Mouse (Mus musculus) forebrain, embryonic 10.5 days (tissue): Measurements from ENCODE around the gene Nfib. TPM values are rescaled to one million over a fixed set of nuclear protein-coding genes. Genes with fewer than 3 reads are reported as not detected.

Experiments
- DNase-seq: peaks from one replicate; pipeline ENCODE4 v3.0.0-alpha.2; 2017; ENCODE audit warnings: low spot score; ENCODE audit errors: extremely low spot score
- H3K27ac ChIP-seq: fragments of 300-500 bp; sonication (generic); 2 replicates; pipeline ENCODE4 v1.5.1; 2016; ENCODE audit warnings: mild to moderate bottlenecking
- H3K27me3 ChIP-seq: fragments of 300-500 bp; sonication (generic); 2 replicates; pipeline ENCODE4 v1.6.1; 2016; ENCODE audit warnings: mild to moderate bottlenecking; ENCODE audit not compliant: poor library complexity, severe bottlenecking
- H3K36me3 ChIP-seq: fragments of 300-500 bp; sonication (generic); replicated peaks from 2 replicates; pipeline ENCODE4 v1.6.1; 2016; ENCODE audit warnings: mild to moderate bottlenecking, moderate library complexity
- H3K4me1 ChIP-seq: fragments of 300-500 bp; sonication (generic); 2 replicates; pipeline ENCODE4 v1.6.1; 2016
- H3K4me3 ChIP-seq: fragments of 300-500 bp; sonication (generic); 2 replicates; pipeline ENCODE4 v1.5.1; 2016; ENCODE audit warnings: mild to moderate bottlenecking, moderate library complexity
- H3K9me3 ChIP-seq: fragments of 300-500 bp; sonication (generic); 2 replicates; pipeline ENCODE4 v1.6.1; 2016; ENCODE audit warnings: mild to moderate bottlenecking, moderate library complexity
- WGBS: fragments of 180-500 bp; shearing (Covaris S2); methylation state at CpG from one replicate; pipeline ENCODE4 v1.1.7; 2016; 5-methylcytosine and 5-hydroxymethylcytosine counted together
- polyA plus RNA-seq: library from polyadenylated mRNA; unstranded; fragments of >200 nt; fragmentation: Nextera tagmentation; extraction: Ambion mirVana; gene quantifications from 2 replicates; pipeline ENCODE4 v1.2.1, GENCODE M21; 2016

The Nfib gene
- polyA plus RNA-seq, 1 experiment from 2014 or later, result 21.8 TPM

- no peak for DNase-seq
- Histone ChIP-seq H3K9me3 (no peaks in the 10 kb centered on the region), H3K27ac (0 out of 2 replicates have a peak overlapping the region, but pooled peaks have one; percentile 56), H3K27me3 (no peaks in the 10 kb centered on the region), H3K36me3 (no peaks in the 10 kb centered on the region), H3K4me3 (no peak overlapping the region), H3K4me1 (peaks cover 45% of the 10 kb centered on the region)
- 56% methylated on average over 8 of the region's 8 CpGs for WGBS
These were observed 241.4 kb downstream of the Nfib start for GRCm38 (mm10) chr4:82464051-82464632.

- H3K4me1 ChIP-seq, result peaks cover 43% of the 10 kb centered on the region
- no peak overlapping the region for H3K4me3 ChIP-seq
- H3K9me3 ChIP-seq, result no peaks in the 10 kb centered on the region
- DNase-seq, result no peak
- H3K27me3 ChIP-seq, result no peaks in the 10 kb centered on the region
- WGBS, result 75% methylated on average over 7 of the region's 7 CpGs
- no peak overlapping the region for H3K27ac ChIP-seq
- H3K36me3 ChIP-seq, result no peaks in the 10 kb centered on the region
These were observed 242.3 kb downstream of the Nfib start for GRCm38 (mm10) chr4:82463189-82463715.

DNA sequence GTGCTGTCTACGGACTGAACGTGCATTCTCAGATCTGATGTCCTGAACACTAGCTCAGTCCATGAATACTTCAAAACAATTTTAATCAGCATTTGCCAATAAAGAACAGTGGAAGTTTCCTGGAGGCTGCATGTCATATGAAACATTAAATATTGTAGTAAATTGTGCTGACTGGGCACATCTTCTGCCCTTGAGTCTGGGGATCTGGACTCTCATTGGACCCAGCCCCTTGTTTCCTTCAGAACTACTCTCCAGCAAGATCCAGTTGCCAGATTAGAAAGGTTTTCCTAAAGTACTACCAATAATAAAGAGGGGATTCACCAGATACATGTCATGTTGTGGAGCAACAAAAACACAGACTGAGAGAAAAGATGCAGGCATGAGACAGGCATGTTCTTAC, 243.9 kb downstream of the Nfib start:
- Histone ChIP-seq H3K27ac (no peak overlapping the region), H3K4me3 (no peak overlapping the region), H3K36me3 (no peaks in the 10 kb centered on the region), H3K27me3 (no peaks in the 10 kb centered on the region), H3K4me1 (peaks cover 38% of the 10 kb centered on the region), H3K9me3 (no peaks in the 10 kb centered on the region)
- 96% methylated on average over 2 of the region's 2 CpGs for WGBS
- no peak for DNase-seq

- no peaks in the 10 kb centered on the region for H3K9me3 ChIP-seq
- WGBS, result 96% methylated on average over 10 of the region's 10 CpGs
- no peak overlapping the region for H3K4me3 ChIP-seq
- peaks cover 16% of the 10 kb centered on the region for H3K4me1 ChIP-seq
- DNase-seq, result no peak
- H3K27ac ChIP-seq, result no peak overlapping the region
- H3K27me3 ChIP-seq, result no peaks in the 10 kb centered on the region
- H3K36me3 ChIP-seq, result no peaks in the 10 kb centered on the region
These were observed 246.7 kb downstream of the Nfib start for GRCm38 (mm10) chr4:82458895-82459294.

DNA sequence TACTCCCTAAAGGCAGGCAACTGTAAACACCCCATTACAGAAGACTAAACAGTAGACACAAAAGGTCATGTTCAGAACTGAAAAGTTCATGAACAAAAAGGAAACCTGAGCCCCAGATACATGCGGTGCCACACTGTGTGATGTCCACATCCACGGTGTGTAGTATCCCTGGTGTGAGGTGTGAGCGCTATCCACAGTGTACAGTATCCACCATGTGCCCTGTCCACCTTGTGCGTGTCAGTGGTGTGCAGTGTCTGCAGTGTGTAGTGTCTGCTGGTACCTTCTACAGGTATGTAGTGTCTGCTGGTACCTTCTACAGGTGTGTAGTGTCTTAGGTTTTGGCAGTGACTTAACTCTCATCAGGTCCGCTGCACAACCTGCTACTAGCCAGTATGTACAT, 248.6 kb downstream of the Nfib start:
- no peak for DNase-seq
- H3K27ac ChIP-seq, result no peak overlapping the region
- 95% methylated on average over 5 of the region's 5 CpGs for WGBS

GRCm38 (mm10) chr4:82456323-82456713, 249.2 kb downstream of the Nfib start:
- H3K4me3 ChIP-seq, result no peak overlapping the region
- no peak overlapping the region for H3K27ac ChIP-seq
- 84% methylated on average over 3 of the region's 3 CpGs for WGBS
- no peaks in the 10 kb centered on the region for H3K36me3 ChIP-seq
- no peaks in the 10 kb centered on the region for H3K27me3 ChIP-seq
- H3K9me3 ChIP-seq, result no peaks in the 10 kb centered on the region
- peaks cover 20% of the 10 kb centered on the region; the same call in 1 of the 2 replicates for H3K4me1 ChIP-seq
- no peak for DNase-seq

More for the DNA sequence above, 248.6 kb downstream of the Nfib start:
- H3K36me3 ChIP-seq, result no peaks in the 10 kb centered on the region
- H3K9me3 ChIP-seq, result no peaks in the 10 kb centered on the region
- no peaks in the 10 kb centered on the region for H3K27me3 ChIP-seq
- H3K4me3 ChIP-seq, result no peak overlapping the region
- peaks cover 20% of the 10 kb centered on the region; the same call in 1 of the 2 replicates for H3K4me1 ChIP-seq

GRCm38 (mm10) chr4:82455617-82456322, 249.8 kb downstream of the Nfib start:
- Histone ChIP-seq H3K27ac (no peak overlapping the region), H3K9me3 (no peaks in the 10 kb centered on the region), H3K27me3 (no peaks in the 10 kb centered on the region), H3K4me3 (no peak overlapping the region), H3K36me3 (no peaks in the 10 kb centered on the region), H3K4me1 (peaks cover 20% of the 10 kb centered on the region; the same call in 1 of the 2 replicates)
- DNase-seq, result no peak
- 92% methylated on average over 8 of the region's 8 CpGs for WGBS

- WGBS, result 97% methylated on average over 4 of the region's 4 CpGs
These were observed 250.6 kb downstream of the Nfib start for GRCm38 (mm10) chr4:82454989-82455388.

GRCm38 (mm10) chr4:82453341-82453740, 252.2 kb downstream of the Nfib start:
- Histone ChIP-seq H3K27ac (no peak overlapping the region), H3K9me3 (no peaks in the 10 kb centered on the region), H3K4me1 (peaks cover 21% of the 10 kb centered on the region; the same call in 1 of the 2 replicates), H3K27me3 (no peaks in the 10 kb centered on the region), H3K36me3 (no peaks in the 10 kb centered on the region), H3K4me3 (no peak overlapping the region)
- DNase-seq, result no peak

More at GRCm38 (mm10) chr4:82454989-82455388, 250.6 kb downstream of the Nfib start:
- no peaks in the 10 kb centered on the region for H3K27me3 ChIP-seq
- H3K9me3 ChIP-seq, result no peaks in the 10 kb centered on the region
- H3K27ac ChIP-seq, result no peak overlapping the region
- no peak overlapping the region for H3K4me3 ChIP-seq
- no peaks in the 10 kb centered on the region for H3K36me3 ChIP-seq
- no peak for DNase-seq
- peaks cover 20% of the 10 kb centered on the region; the same call in 1 of the 2 replicates for H3K4me1 ChIP-seq

GRCm38 (mm10) chr4:82452905-82453304, 252.6 kb downstream of the Nfib start:
- DNase-seq, result no peak
- WGBS, result 88% methylated on average over 4 of the region's 4 CpGs

GRCm38 (mm10) chr4:82447061-82447671, 258.4 kb downstream of the Nfib start:
- H3K9me3 ChIP-seq, result no peaks in the 10 kb centered on the region
- no peak for DNase-seq
- H3K4me1 ChIP-seq, result peaks cover 18% of the 10 kb centered on the region
- H3K4me3 ChIP-seq, result no peak overlapping the region
- no peaks in the 10 kb centered on the region for H3K27me3 ChIP-seq
- WGBS, result 22% methylated on average over 8 of the region's 8 CpGs
- no peaks in the 10 kb centered on the region for H3K36me3 ChIP-seq
- H3K27ac ChIP-seq, result no peak overlapping the region

More at GRCm38 (mm10) chr4:82452905-82453304, 252.6 kb downstream of the Nfib start:
- Histone ChIP-seq H3K4me3 (no peak overlapping the region), H3K4me1 (peaks cover 25% of the 10 kb centered on the region), H3K27me3 (no peaks in the 10 kb centered on the region), H3K9me3 (no peaks in the 10 kb centered on the region), H3K27ac (no peak overlapping the region), H3K36me3 (no peaks in the 10 kb centered on the region)

GRCm38 (mm10) chr4:82444078-82444477, 261.5 kb downstream of the Nfib start:
- Histone ChIP-seq H3K27me3 (no peaks in the 10 kb centered on the region), H3K4me3 (no peak overlapping the region), H3K4me1 (peaks cover 26% of the 10 kb centered on the region), H3K27ac (no peak overlapping the region), H3K36me3 (no peaks in the 10 kb centered on the region), H3K9me3 (no peaks in the 10 kb centered on the region)
- no peak for DNase-seq
- 95% methylated on average over 1 of the region's 1 CpGs for WGBS

- H3K4me3 ChIP-seq, result no peak overlapping the region
- H3K36me3 ChIP-seq, result no peaks in the 10 kb centered on the region
- H3K27ac ChIP-seq, result no peak overlapping the region
- peaks cover 26% of the 10 kb centered on the region for H3K4me1 ChIP-seq
- DNase-seq, result no peak
- 93% methylated on average over 5 of the region's 5 CpGs for WGBS
- no peaks in the 10 kb centered on the region for H3K27me3 ChIP-seq
- no peaks in the 10 kb centered on the region for H3K9me3 ChIP-seq
These were observed 262.1 kb downstream of the Nfib start for GRCm38 (mm10) chr4:82443441-82443840.
